Mouse (Mus musculus): ENCODE measurements around the gene Slc26a8.

The Slc26a8 gene

GRCm38 (mm10) chr17:28588591-28588990, 101.4 kb downstream of the Slc26a8 start:
- DNase-seq, result no peak

Measured in cerebellum, postnatal 14 days (tissue).